ENCODE assay signal across 9 mouse cellular contexts in genomic region chr10:22154127-22154526, GRCm38 (mm10). TPM values are rescaled to one million over a fixed set of nuclear protein-coding genes. Genes with fewer than 3 reads are reported as not detected.
DNase-seq lines count a peak whose midpoint lies in the region; ATAC-seq and TF ChIP-seq lines count a peak whose summit lies in the region.
"Not testable (repeated sequence)": the region's sequence is repeated elsewhere in the genome, so short reads cannot be mapped to it uniquely, and the experiment has no call there.
"Had no signal": no experiment of that assay in that cellular context is flagged by ENCODE, and none has a peak within 500 bp of the region (broad histone marks: within the 10 kb centered on the region; RNA-seq: fewer than 3 reads in every experiment).

No protein-coding gene starts in this region.

- H3K27ac ChIP-seq in bone marrow macrophage, adult 2 months (ENCODE audit: insufficient read depth, low read depth, low read length); embryonic fibroblast, embryonic 13.5 days (ENCODE audit: insufficient read depth, low read length); heart, embryonic 11.5 days (ENCODE audit: low read depth, low read length); hindbrain, embryonic 15.5 days (replicated peaks); lung, embryonic 15.5 days; neural tube, embryonic 13.5 days (replicated peaks): not testable (repeated sequence)

- WGBS in heart, embryonic 11.5 days (ENCODE audit: insufficient replicate concordance) = under 1% methylated on average over 38 of the region's 38 CpGs
- 0% methylated on average over 38 of the region's 38 CpGs for WGBS in hindbrain, embryonic 15.5 days
- WGBS in lung, embryonic 15.5 days = under 1% methylated on average over 38 of the region's 38 CpGs
- WGBS in neural tube, embryonic 13.5 days = under 1% methylated on average over 38 of the region's 38 CpGs

- H3K4me3 ChIP-seq in bone marrow macrophage, adult 2 months (ENCODE audit: insufficient read depth, low read length) = peak overlapping the region; percentile 39
- 0 out of 2 replicates have a peak overlapping the region, but pooled peaks have one; percentile 7 for H3K4me3 ChIP-seq in embryonic fibroblast, embryonic 13.5 days (ENCODE audit: insufficient read depth, low read length)
- peak overlapping the region; percentile 39 for H3K4me3 ChIP-seq in heart, embryonic 11.5 days (ENCODE audit: low read depth, low read length)
- H3K4me3 ChIP-seq in hindbrain, embryonic 15.5 days = peak overlapping the region; percentile 28
- H3K4me3 ChIP-seq in lung, embryonic 15.5 days = peak overlapping the region; percentile 36
- peak overlapping the region; percentile 29 for H3K4me3 ChIP-seq in neural tube, embryonic 13.5 days

- not testable (repeated sequence) for ATAC-seq in heart, embryonic 11.5 days (replicated peaks; ENCODE audit: insufficient number of reproducible peaks, low FRiP score, low TSS enrichment); hindbrain, embryonic 15.5 days (ENCODE audit: low FRiP score, low read depth); lung, embryonic 15.5 days (ENCODE audit: borderline replicate concordance, extremely low read depth, low FRiP score, low TSS enrichment); neural tube, embryonic 13.5 days (ENCODE audit: low read depth)

- TF ChIP-seq CTCF in bone marrow macrophage, adult 2 months (IDR thresholded peaks at IDR 0.05; ENCODE audit: low read depth, low read length); embryonic fibroblast, embryonic 13.5 days (IDR thresholded peaks at IDR 0.05; ENCODE audit: borderline replicate concordance, insufficient read depth, low read length): not testable (repeated sequence)

- H3K4me2 ChIP-seq in heart, embryonic 11.5 days = peak overlapping the region; percentile 63
- H3K4me2 ChIP-seq in hindbrain, embryonic 15.5 days = peak overlapping the region; percentile 53
- H3K4me2 ChIP-seq in lung, embryonic 15.5 days = peak overlapping the region; percentile 66
- peak overlapping the region; percentile 50 for H3K4me2 ChIP-seq in neural tube, embryonic 13.5 days

- not testable (repeated sequence) for TF ChIP-seq POLR2A in bone marrow macrophage, adult 2 months (IDR thresholded peaks at IDR 0.05; ENCODE audit: borderline replicate concordance, low read depth, low read length); embryonic fibroblast, embryonic 13.5 days (IDR thresholded peaks at IDR 0.05; ENCODE audit: low read depth, low read length)

- DNase-seq in kidney, postnatal 10 days = peak; percentile 28
- DNase-seq in urinary bladder, postnatal 25 days (ENCODE audit: low spot score) = peak; percentile 7

- H3K4me1 ChIP-seq in bone marrow macrophage, adult 2 months (ENCODE audit: control insufficient read depth, insufficient read depth, low read length); embryonic fibroblast, embryonic 13.5 days (ENCODE audit: control insufficient read depth, insufficient read depth, low read length); heart, embryonic 11.5 days (ENCODE audit: control insufficient read depth, insufficient read depth, low read length): not testable (repeated sequence)
- peaks cover 23% of the 10 kb centered on the region for H3K4me1 ChIP-seq in hindbrain, embryonic 15.5 days (replicated peaks)
- peaks cover 25% of the 10 kb centered on the region for H3K4me1 ChIP-seq in lung, embryonic 15.5 days
- peaks cover 35% of the 10 kb centered on the region for H3K4me1 ChIP-seq in neural tube, embryonic 13.5 days (replicated peaks)

- H3K27me3 ChIP-seq in heart, embryonic 11.5 days (ENCODE audit: control insufficient read depth, insufficient read depth, low read length) = peaks cover 60% of the 10 kb centered on the region
- peaks cover 54% of the 10 kb centered on the region for H3K27me3 ChIP-seq in hindbrain, embryonic 15.5 days
- H3K27me3 ChIP-seq in lung, embryonic 15.5 days = peaks cover 85% of the 10 kb centered on the region
- peaks cover 92% of the 10 kb centered on the region for H3K27me3 ChIP-seq in neural tube, embryonic 13.5 days

- not testable (repeated sequence) for H3K9ac ChIP-seq in heart, embryonic 11.5 days (ENCODE audit: low read depth, low read length); hindbrain, embryonic 15.5 days; lung, embryonic 15.5 days; neural tube, embryonic 13.5 days

- not testable (repeated sequence) for H3K36me3 ChIP-seq in heart, embryonic 11.5 days (ENCODE audit: control insufficient read depth, insufficient read depth, low read length); hindbrain, embryonic 15.5 days; lung, embryonic 15.5 days; neural tube, embryonic 13.5 days

- not testable (repeated sequence) for H3K9me3 ChIP-seq in heart, embryonic 11.5 days (replicated peaks; ENCODE audit: control insufficient read depth, low read length); hindbrain, embryonic 15.5 days; lung, embryonic 15.5 days; neural tube, embryonic 13.5 days

RNA-seq across cellular contexts. Expression of gene Raet1e, which starts 4.2 kb away (rescaled TPM):
- polyA plus RNA-seq in bone marrow macrophage, adult 2 months (2012; ENCODE audit: insufficient read depth, insufficient read length, missing spikeins) = 6.0 and 6.3 TPM in 2 replicates
- 39.7 and 56.9 TPM in 2 replicates for polyA plus RNA-seq in embryonic fibroblast, embryonic 13.5 days (2011; ENCODE audit: insufficient read length, low read depth, missing spikeins)
- 6.1 and 7.9 TPM in 2 replicates for polyA plus RNA-seq in heart, embryonic 11.5 days (2014; fragmentation: Nextera tagmentation; extraction: Ambion mirVana)
- 0.75 and 1.0 TPM in 2 replicates for polyA plus RNA-seq in hindbrain, embryonic 15.5 days (2015; fragmentation: Nextera tagmentation; extraction: Ambion mirVana)
- 8.0 and 10.7 TPM in 2 replicates for polyA plus RNA-seq in lung, embryonic 15.5 days (2015; fragmentation: Nextera tagmentation; extraction: Ambion mirVana)
- polyA plus RNA-seq in neural tube, embryonic 13.5 days (2015; fragmentation: Nextera tagmentation; extraction: Ambion mirVana) = 1.8 and 2.3 TPM in 2 replicates
- polyA plus RNA-seq: erythroblast, embryonic 14.5 days had no signal

RNA-seq across cellular contexts. Expression of gene H60b, which starts 4.3 kb away (rescaled TPM):
- polyA plus RNA-seq in bone marrow macrophage, adult 2 months (2012; ENCODE audit: insufficient read depth, insufficient read length, missing spikeins) = not detected in 2 replicates
- 0.77 and 4.3 TPM in 2 replicates for polyA plus RNA-seq in embryonic fibroblast, embryonic 13.5 days (2011; ENCODE audit: insufficient read length, low read depth, missing spikeins)
- 0.39 and 0.49 TPM in 2 replicates for polyA plus RNA-seq in heart, embryonic 11.5 days (2014; fragmentation: Nextera tagmentation; extraction: Ambion mirVana)
- polyA plus RNA-seq in hindbrain, embryonic 15.5 days (2015; fragmentation: Nextera tagmentation; extraction: Ambion mirVana) = 0.58 and 0.80 TPM in 2 replicates
- polyA plus RNA-seq in lung, embryonic 15.5 days (2015; fragmentation: Nextera tagmentation; extraction: Ambion mirVana) = 0.89 and 1.3 TPM in 2 replicates
- 0.66 TPM in 1 of 2 replicates, not detected in the other for polyA plus RNA-seq in neural tube, embryonic 13.5 days (2015; fragmentation: Nextera tagmentation; extraction: Ambion mirVana)
- polyA plus RNA-seq: erythroblast, embryonic 14.5 days had no signal

RNA-seq across cellular contexts. Expression of gene E030030I06Rik, which starts 5.1 kb away (rescaled TPM):
- 4.0 and 7.5 TPM in 2 replicates for polyA plus RNA-seq in bone marrow macrophage, adult 2 months (2012; ENCODE audit: insufficient read depth, insufficient read length, missing spikeins)
- 1.7 and 2.2 TPM in 2 replicates for polyA plus RNA-seq in embryonic fibroblast, embryonic 13.5 days (2011; ENCODE audit: insufficient read length, low read depth, missing spikeins)
- 14.5 and 19.8 TPM in 2 replicates for polyA plus RNA-seq in heart, embryonic 11.5 days (2014; fragmentation: Nextera tagmentation; extraction: Ambion mirVana)
- 3.4 and 4.7 TPM in 2 replicates for polyA plus RNA-seq in hindbrain, embryonic 15.5 days (2015; fragmentation: Nextera tagmentation; extraction: Ambion mirVana)
- 18.5 and 23.1 TPM in 2 replicates for polyA plus RNA-seq in lung, embryonic 15.5 days (2015; fragmentation: Nextera tagmentation; extraction: Ambion mirVana)
- 2.7 and 3.1 TPM in 2 replicates for polyA plus RNA-seq in neural tube, embryonic 13.5 days (2015; fragmentation: Nextera tagmentation; extraction: Ambion mirVana)
- polyA plus RNA-seq: erythroblast, embryonic 14.5 days had no signal
